Mouse (Mus musculus) layer of hippocampus, adult 9-11 months (tissue): Measurements from ENCODE around the gene Sparcl1.

Experiments used
- DNase-seq: peaks from one replicate; pipeline ENCODE4 v3.0.0; 2022

Gene Sparcl1

DNA sequence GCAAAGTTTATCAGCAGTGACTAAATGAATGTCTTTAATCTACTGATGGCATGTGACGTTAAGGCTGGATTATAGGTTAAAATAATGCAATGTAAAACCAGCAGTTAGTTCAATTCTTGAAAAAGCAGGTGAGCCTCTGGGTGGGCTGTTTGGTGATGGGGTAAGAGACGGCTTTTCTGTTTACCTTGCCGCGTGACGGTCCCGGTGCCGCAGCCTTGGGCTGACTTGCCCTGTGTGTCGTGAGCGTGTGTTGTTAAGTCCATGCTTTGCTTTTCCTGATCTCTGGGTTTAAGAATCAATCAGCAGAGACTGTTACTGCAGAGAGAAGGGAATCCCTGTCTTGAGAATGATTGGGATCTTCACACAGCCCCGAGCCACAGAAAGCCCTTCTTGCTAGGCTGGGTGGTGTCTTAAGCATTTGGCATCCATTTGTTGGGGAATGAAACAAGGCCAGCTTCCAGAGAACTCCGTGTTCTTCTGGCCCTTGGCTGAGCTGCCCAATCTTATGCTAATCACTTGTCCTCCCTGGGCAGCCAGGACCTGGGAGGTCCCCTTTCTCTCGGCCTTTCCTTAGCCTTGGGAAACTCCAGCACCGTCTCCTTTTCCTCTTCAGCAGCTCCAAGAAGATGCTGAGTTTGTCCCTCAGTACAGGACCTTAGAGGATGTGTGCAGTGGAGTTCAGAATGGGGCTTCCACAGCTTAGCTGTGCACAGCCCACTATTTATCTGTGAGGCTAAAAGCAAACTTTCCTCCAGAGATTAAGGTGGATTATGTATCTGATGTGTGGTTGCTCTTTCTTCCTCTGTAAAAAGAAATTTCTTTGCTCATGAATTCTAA is 51.4 kb downstream of the Sparcl1 start:
- no peak for DNase-seq

DNA sequence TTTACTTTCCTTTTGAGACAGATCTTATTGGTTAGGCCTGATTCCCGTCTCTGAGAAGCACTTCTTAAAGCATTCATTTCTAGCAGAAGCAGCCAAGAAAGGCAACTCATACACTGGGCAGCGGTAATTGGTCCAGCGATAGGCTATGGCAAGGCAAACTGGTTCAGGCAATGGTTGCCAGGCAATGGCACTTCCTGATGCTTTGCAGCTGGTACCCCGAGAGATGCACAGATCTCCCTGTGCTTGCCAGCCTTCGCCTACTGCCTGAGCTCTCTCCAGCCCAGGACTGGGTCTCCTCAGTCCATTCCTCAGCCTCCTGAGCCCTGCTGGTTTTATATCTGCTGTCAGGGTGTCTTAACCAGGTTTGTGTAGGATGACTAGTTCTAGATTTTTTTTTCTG is 53.1 kb downstream of the Sparcl1 start:
- no peak for DNase-seq

DNA sequence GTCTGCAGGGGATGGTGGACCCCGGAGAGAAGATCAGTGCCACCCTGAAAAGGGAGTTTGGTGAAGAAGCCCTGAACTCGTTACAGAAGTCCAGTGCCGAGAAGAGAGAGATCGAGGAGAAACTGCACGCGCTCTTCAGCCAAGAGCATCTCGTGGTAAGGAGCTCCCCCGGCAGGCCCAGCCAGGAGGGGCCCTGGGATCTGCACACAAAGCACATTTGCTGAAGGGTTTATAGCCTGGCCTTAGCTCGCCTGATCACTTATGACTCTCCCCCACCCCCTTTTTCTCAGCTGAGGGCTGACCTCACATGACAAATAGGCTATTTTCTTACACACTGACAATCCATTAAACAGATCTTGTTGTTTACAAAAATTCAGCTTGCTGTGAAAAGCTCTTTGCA is 53.9 kb downstream of the Sparcl1 start:
- no peak for DNase-seq

GRCm38 (mm10) chr5:104058021-104058420 is 55.5 kb downstream of the Sparcl1 start:
- DNase-seq: no peak

DNA sequence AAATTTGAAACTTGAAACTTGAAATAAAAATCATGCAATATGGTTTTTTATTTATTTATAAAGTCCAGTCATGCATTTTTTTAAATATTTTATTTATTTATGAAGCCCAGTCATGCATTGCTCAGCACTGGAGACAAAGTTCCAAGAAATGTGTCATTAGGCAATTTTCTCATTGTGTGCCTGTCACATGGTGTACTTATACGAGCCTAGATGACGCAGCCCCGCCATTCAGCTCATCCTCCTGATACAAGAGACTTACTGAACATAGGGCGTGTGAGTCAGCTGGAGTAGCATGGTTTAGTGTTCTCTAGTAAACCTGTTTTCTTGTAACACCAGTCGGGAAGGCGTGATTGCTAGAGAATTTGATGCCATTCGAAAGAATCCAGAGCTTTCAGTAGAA is 57.2 kb downstream of the Sparcl1 start:
- DNase-seq: no peak

GRCm38 (mm10) chr5:104055816-104056215 is 57.7 kb downstream of the Sparcl1 start:
- no peak for DNase-seq

DNA sequence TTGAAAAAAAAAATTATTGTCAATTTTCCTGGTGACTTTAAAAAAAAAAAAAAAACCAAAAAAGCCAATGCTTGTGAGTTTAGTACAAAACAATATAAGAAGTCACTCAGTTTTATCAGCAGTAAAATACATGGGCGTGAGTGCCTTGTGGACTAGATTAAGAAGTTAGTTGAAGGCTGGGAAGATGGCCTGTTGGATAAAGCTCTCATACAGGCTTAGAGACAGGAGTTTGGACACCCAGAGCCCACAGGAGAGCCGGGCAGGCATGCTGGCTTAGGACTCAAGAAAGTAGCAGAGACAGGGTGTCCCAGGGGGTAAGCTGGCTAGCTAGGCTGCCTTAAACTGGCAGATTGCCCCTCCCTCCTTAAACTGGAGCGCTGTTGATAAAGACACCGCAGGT is 58.6 kb downstream of the Sparcl1 start:
- DNase-seq: no peak

DNA sequence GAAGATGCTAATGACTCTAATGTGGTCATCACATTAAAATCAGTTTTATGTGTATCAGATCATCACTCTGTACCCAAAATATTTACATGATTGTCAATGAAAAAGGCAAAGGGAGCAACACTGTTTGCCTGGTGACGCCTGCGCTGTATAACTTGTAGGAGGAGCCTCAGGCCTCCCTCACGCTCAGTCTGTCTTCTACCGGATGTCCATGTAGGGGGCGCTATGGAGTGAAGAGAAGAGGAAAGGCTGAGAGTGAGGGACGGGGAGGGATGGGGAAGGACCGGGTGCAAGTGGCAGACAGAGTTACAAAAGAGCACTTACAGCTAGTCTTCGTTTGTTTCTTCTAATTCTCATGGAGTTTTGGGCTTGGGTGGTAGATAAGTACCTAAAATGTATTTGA is 60.6 kb downstream of the Sparcl1 start:
- no peak for DNase-seq

- DNase-seq: no peak
These were observed 65.4 kb downstream of the Sparcl1 start for GRCm38 (mm10) chr5:104048139-104048538.

DNA sequence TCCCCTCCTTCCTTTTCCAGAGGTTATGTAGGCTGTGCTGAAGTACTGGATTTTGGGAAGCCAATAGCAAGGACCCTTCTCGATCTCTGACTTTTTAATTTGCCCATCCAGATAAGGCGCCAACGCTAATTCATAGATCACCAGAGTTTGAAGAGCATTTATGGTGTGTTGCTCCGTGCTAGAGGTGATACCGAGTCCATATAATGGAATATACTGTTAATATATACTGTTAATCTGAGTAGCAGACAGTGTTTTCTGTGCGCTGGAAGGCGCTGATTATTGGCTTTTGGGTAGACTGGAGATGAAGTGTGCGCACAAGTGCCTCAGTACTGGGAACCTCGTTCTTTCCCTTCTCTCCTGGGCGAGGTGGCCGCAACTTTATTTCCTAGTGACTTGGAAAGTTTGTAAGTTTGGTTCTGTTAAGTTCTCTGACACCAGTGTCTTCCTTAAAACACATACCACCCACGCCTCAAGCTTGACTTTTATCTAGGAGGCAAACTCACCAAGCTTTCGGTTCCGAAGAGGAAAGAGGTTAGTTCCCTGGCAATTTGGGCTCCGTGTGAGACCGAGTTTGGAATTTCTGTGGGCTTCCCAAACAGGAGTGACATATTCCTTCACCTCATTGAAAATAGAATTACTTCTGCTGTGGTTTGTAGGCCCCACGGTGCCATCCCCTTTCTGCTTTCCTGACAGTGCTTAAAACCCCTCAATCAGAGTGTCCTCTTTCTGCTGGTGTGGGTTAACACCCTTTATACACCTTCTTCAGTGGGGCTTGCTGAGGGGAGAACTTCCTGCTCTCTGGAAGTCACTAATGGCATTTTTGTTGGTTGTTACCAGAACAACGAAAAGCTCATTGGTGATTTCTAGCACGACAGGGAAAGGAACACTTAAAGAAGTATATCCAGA is 66.1 kb downstream of the Sparcl1 start:
- no peak for DNase-seq

- peak; percentile 99 for DNase-seq
These were observed 67.0 kb downstream of the Sparcl1 start, which contains the start of gene Nudt9 for GRCm38 (mm10) chr5:104046256-104047199. Gene Nudt9 (plus strand): TSS chr5:104046306.

- DNase-seq: no peak
These were observed 69.8 kb downstream of the Sparcl1 start for GRCm38 (mm10) chr5:104043704-104044103.

- no peak for DNase-seq
These were observed 70.6 kb downstream of the Sparcl1 start for GRCm38 (mm10) chr5:104042906-104043305.

GRCm38 (mm10) chr5:104039154-104039932 is 74.2 kb downstream of the Sparcl1 start:
- DNase-seq: peak; percentile 42

GRCm38 (mm10) chr5:104036686-104037085 is 76.8 kb downstream of the Sparcl1 start:
- no peak for DNase-seq

DNA sequence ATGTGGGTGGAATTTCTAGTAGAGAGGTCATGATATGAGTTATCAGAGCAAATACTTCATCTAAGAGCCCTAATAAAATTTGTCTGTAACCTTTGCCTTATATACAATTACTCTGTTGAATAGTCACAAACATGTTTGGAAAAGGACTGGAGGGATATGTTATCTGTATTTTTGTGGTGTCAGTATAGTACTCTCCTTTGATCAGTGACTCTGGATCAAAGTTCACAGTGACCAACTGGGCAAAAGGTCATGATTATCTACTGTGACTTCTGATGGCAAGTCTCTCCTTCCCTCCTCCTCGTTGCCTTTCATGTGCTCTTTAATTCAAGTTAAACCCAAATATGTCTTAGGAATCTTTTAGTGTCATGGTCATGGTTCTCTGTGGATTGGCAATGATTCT is 77.7 kb downstream of the Sparcl1 start:
- no peak for DNase-seq

DNA sequence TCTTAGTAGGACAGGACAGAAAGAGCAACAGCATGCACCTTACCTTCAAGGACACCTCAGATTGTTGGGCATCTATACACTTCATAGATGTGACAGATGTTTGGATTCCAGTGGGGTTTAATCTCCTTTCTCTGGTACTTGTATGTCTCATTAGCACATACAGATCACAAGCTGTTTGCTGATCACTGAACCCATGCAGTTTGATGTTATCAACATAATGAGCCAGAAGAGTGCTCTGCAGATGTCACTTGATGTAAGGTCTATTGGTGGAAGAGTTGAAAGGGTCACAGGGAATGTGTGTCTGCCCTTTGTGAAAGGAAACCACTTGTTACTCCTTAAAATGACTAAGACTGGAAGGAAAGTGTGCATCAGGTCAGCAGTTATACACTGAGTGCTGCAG is 78.5 kb downstream of the Sparcl1 start:
- DNase-seq: no peak

DNA sequence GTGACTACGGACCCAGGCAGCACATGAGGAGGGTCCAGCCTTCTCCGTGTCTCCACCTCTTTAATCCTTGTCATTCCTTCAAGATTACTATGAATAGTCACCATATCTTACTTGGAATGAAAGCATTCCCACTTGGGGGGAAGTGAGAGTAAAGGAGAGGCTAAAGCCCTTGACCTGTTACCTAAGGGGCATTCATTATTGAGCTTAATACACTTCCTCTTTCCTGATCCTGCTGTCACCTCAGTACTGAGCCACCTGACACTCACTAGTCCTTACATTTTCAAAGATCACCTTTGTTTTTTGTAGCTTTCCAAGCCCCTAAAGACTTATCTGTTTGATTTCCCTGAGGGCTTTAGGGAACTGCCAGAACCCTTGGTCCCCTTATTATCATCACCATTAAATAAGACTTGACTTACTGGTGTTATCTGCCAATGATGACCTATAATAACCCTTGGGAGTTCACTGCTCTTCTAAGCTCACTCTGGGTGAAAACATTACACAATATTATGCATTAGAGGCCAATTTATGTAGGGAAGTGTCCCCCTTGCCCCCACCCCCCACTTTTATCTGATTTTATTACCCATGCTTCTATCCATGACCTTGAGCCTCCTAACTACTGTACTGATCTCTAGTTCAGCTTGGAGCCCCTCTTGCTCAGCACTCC is 81.0 kb downstream of the Sparcl1 start:
- no peak for DNase-seq
